Comparison of ENCODE assay signal across 30 mouse cellular contexts in genomic region chr3:120781486-120781885, GRCm38 (mm10).
"Had no signal": no experiment of that assay in that cellular context is flagged by ENCODE, and none has a peak within 500 bp of the region (broad histone marks: within the 10 kb centered on the region; RNA-seq: fewer than 3 reads in every experiment).

No protein-coding gene starts in this region.

- H3K4me1 ChIP-seq: limb, embryonic 10.5 days; limb, embryonic 12.5 days; limb, embryonic 13.5 days; limb, embryonic 15.5 days; liver, embryonic 12.5 days; liver, embryonic 13.5 days; liver, embryonic 15.5 days; lung, embryonic 15.5 days; megakaryocyte, embryonic 14.5 days; midbrain, embryonic 12.5 days; midbrain, embryonic 15.5 days; neural tube, embryonic 12.5 days; neural tube, embryonic 13.5 days had no signal

- H3K27me3 ChIP-seq: limb, embryonic 12.5 days; limb, embryonic 13.5 days; limb, embryonic 15.5 days; liver, embryonic 12.5 days; liver, embryonic 13.5 days; liver, embryonic 15.5 days; lung, embryonic 15.5 days; megakaryocyte, embryonic 14.5 days; midbrain, embryonic 12.5 days; midbrain, embryonic 13.5 days; midbrain, embryonic 15.5 days; neural tube, embryonic 12.5 days; neural tube, embryonic 13.5 days had no signal

- DNase-seq: left cerebral cortex, postnatal 4 days; liver; liver, embryonic 13.5 days; liver, postnatal 0 days; lung, adult 18-20 months; lung, adult 2 months; lung, embryonic 14.5 days; lung, postnatal 10 days; lung, postnatal 14 days; lung, postnatal 36 days; lung, postnatal 4 days had no signal

- ATAC-seq: liver, embryonic 12.5 days; liver, postnatal 0 days; lung, postnatal 0 days; midbrain, embryonic 13.5 days; midbrain, embryonic 15.5 days had no signal

- H3K9me3 ChIP-seq: limb, embryonic 10.5 days; limb, embryonic 12.5 days; limb, embryonic 13.5 days; limb, embryonic 15.5 days; liver, embryonic 13.5 days; liver, embryonic 15.5 days; lung, embryonic 15.5 days; midbrain, embryonic 12.5 days; midbrain, embryonic 13.5 days; midbrain, embryonic 15.5 days; neural tube, embryonic 12.5 days; neural tube, embryonic 13.5 days had no signal

- H3K4me3 ChIP-seq: left cerebral cortex, adult 2 months; limb, embryonic 10.5 days; limb, embryonic 12.5 days; limb, embryonic 13.5 days; limb, embryonic 15.5 days; liver, embryonic 12.5 days; liver, embryonic 13.5 days; liver, embryonic 15.5 days; lung, embryonic 15.5 days; megakaryocyte, embryonic 14.5 days; midbrain, embryonic 12.5 days; midbrain, embryonic 13.5 days; midbrain, embryonic 15.5 days; myocyte; neural tube, embryonic 12.5 days; neural tube, embryonic 13.5 days had no signal

- H3K4me2 ChIP-seq: limb, embryonic 12.5 days; limb, embryonic 13.5 days; limb, embryonic 15.5 days; liver, embryonic 11.5 days; liver, embryonic 12.5 days; liver, embryonic 13.5 days; liver, embryonic 15.5 days; lung, embryonic 14.5 days; lung, embryonic 15.5 days; midbrain, embryonic 12.5 days; midbrain, embryonic 13.5 days; midbrain, embryonic 15.5 days; neural tube, embryonic 12.5 days; neural tube, embryonic 13.5 days had no signal

- H3K36me3 ChIP-seq: limb, embryonic 10.5 days; limb, embryonic 12.5 days; limb, embryonic 13.5 days; limb, embryonic 15.5 days; liver, embryonic 12.5 days; liver, embryonic 13.5 days; liver, embryonic 15.5 days; lung, embryonic 15.5 days; midbrain, embryonic 12.5 days; midbrain, embryonic 13.5 days; midbrain, embryonic 15.5 days; neural tube, embryonic 12.5 days; neural tube, embryonic 13.5 days had no signal

- H3K27ac ChIP-seq: left cerebral cortex, adult 2 months; limb, embryonic 10.5 days; limb, embryonic 12.5 days; limb, embryonic 13.5 days; limb, embryonic 15.5 days; liver, embryonic 12.5 days; liver, embryonic 13.5 days; liver, embryonic 14.5 days; liver, embryonic 15.5 days; lung, embryonic 15.5 days; macrophage; midbrain, embryonic 12.5 days; midbrain, embryonic 13.5 days; midbrain, embryonic 15.5 days; neural tube, embryonic 12.5 days; neural tube, embryonic 13.5 days had no signal

- H3K9ac ChIP-seq: limb, embryonic 12.5 days; limb, embryonic 13.5 days; limb, embryonic 15.5 days; liver, embryonic 12.5 days; liver, embryonic 13.5 days; liver, embryonic 14.5 days; liver, embryonic 15.5 days; liver, postnatal 0 days; lung, embryonic 14.5 days; lung, embryonic 15.5 days; midbrain, embryonic 12.5 days; midbrain, embryonic 13.5 days; midbrain, embryonic 15.5 days; neural tube, embryonic 12.5 days; neural tube, embryonic 13.5 days had no signal
